Mouse (Mus musculus) right cerebral cortex, postnatal 25 days (tissue): Measurements from ENCODE around the gene Nufip2.
"Not testable (repeated sequence)": the region's sequence is repeated elsewhere in the genome, so short reads cannot be mapped to it uniquely, and the experiment has no call there.

Source experiments
- DNase-seq: peaks from one replicate; pipeline ENCODE4 v3.0.0; 2022

The Nufip2 gene

GRCm38 (mm10) chr11:77713736-77714135 lies 27.8 kb downstream of the Nufip2 start:
- no peak for DNase-seq

- DNase-seq = no peak
Measured at GRCm38 (mm10) chr11:77719055-77719454, 33.1 kb downstream of the Nufip2 start.

- DNase-seq = no peak
Measured at GRCm38 (mm10) chr11:77721389-77721788, 35.4 kb downstream of the Nufip2 start.

- no peak for DNase-seq
Measured at GRCm38 (mm10) chr11:77724766-77725165, 38.8 kb downstream of the Nufip2 start.

- DNase-seq = no peak
Measured at GRCm38 (mm10) chr11:77725183-77725582, 39.2 kb downstream of the Nufip2 start, which contains the start of gene Cryba1. Gene Cryba1 (minus strand): TSS chr11:77725283.

GRCm38 (mm10) chr11:77728587-77728986 lies 42.6 kb downstream of the Nufip2 start:
- DNase-seq = no peak

GRCm38 (mm10) chr11:77737289-77737688 lies 51.3 kb downstream of the Nufip2 start:
- DNase-seq = peak; percentile 72

GRCm38 (mm10) chr11:77738555-77738954 lies 52.6 kb downstream of the Nufip2 start:
- DNase-seq = no peak

- DNase-seq = no peak
Measured at GRCm38 (mm10) chr11:77743966-77744365, 58.0 kb downstream of the Nufip2 start.

- DNase-seq = no peak
Measured at GRCm38 (mm10) chr11:77746652-77747051, 60.7 kb downstream of the Nufip2 start.

- DNase-seq = not testable (repeated sequence)
Measured at GRCm38 (mm10) chr11:77747103-77747502, 61.1 kb downstream of the Nufip2 start.

GRCm38 (mm10) chr11:77748996-77749395 lies 63.0 kb downstream of the Nufip2 start:
- DNase-seq = no peak

- DNase-seq = no peak
Measured at GRCm38 (mm10) chr11:77752525-77752924, 66.6 kb downstream of the Nufip2 start.

- no peak for DNase-seq
Measured at GRCm38 (mm10) chr11:77753469-77753868, 67.5 kb downstream of the Nufip2 start.

- DNase-seq = no peak
Measured at GRCm38 (mm10) chr11:77760031-77760430, 74.1 kb downstream of the Nufip2 start.

- peak; percentile 86 for DNase-seq
Measured at GRCm38 (mm10) chr11:77762783-77763672, 77.1 kb downstream of the Nufip2 start, which contains the start of gene Myo18a. Gene Myo18a (plus strand): TSS chr11:77763246.

GRCm38 (mm10) chr11:77763673-77764340 lies 77.9 kb downstream of the Nufip2 start:
- peak; percentile 58 for DNase-seq

- peak; percentile 57 for DNase-seq
Measured at GRCm38 (mm10) chr11:77764694-77765458, 78.9 kb downstream of the Nufip2 start.

- no peak for DNase-seq
Measured at GRCm38 (mm10) chr11:77765459-77765777, 79.5 kb downstream of the Nufip2 start.

- DNase-seq = peak; percentile 58
Measured at GRCm38 (mm10) chr11:77766351-77767001, 80.5 kb downstream of the Nufip2 start.

GRCm38 (mm10) chr11:77769496-77769895 lies 83.5 kb downstream of the Nufip2 start:
- DNase-seq = no peak

GRCm38 (mm10) chr11:77770346-77770745 lies 84.4 kb downstream of the Nufip2 start:
- no peak for DNase-seq
